Mouse (Mus musculus) CH12.LX (cell line): ENCODE results near the gene Atxn7l1. TPM values are rescaled to one million over a fixed set of nuclear protein-coding genes. Genes with fewer than 3 reads are reported as not detected.

Source experiments
- DNase-seq: peaks from one replicate; pipeline ENCODE4 v3.0.0-alpha.2; 2013; ENCODE audit errors: extremely low read depth
- H3K27ac ChIP-seq: 2 replicates; pipeline ENCODE4 v1.5.1; 2012; ENCODE audit warnings: low read depth, mild to moderate bottlenecking, control low read depth, moderate library complexity; ENCODE audit not compliant: insufficient read depth
- H3K27me3 ChIP-seq: replicated peaks from 2 replicates; pipeline ENCODE3; 2012; ENCODE audit warnings: inconsistent platforms
- H3K36me3 ChIP-seq, 2 experiments: replicated peaks in 1 of 2; 2 replicates each; pipeline versions ENCODE3 to v1.6.1; 2012; ENCODE audit warnings: inconsistent platforms in 1 of 2, low read length in 1 of 2, mild to moderate bottlenecking in 1 of 2, mixed read lengths in 1 of 2, moderate library complexity in 1 of 2; ENCODE audit not compliant: control insufficient read depth in 1 of 2, insufficient read depth in 1 of 2
- H3K4me1 ChIP-seq, 2 experiments: 2 replicates each; pipeline ENCODE4 v1.6.1; 2012; ENCODE audit warnings: inconsistent platforms in 1 of 2, moderate library complexity in 1 of 2; ENCODE audit not compliant: insufficient read depth in 2 of 2, control insufficient read depth in 1 of 2
- H3K4me2 ChIP-seq: 2 replicates; pipeline ENCODE4 v1.6.1; 2012; ENCODE audit warnings: low read depth, mild to moderate bottlenecking, control low read depth; ENCODE audit not compliant: poor library complexity, insufficient read depth, severe bottlenecking
- H3K4me3 ChIP-seq, 3 experiments: fragments of 150-350 bp in 1 of 3; sonication (generic) in 1 of 3; replicated peaks in 1 of 3; 2 replicates each; pipeline versions ENCODE3 to v1.5.1; 2011 to 2012; ENCODE audit warnings: low read depth in 2 of 3, low read length in 2 of 3, mild to moderate bottlenecking in 2 of 3, moderate library complexity in 2 of 3, control low read depth in 1 of 3, improper control_type of control experiment in 1 of 3, inconsistent platforms in 1 of 3, mixed read lengths in 1 of 3; ENCODE audit not compliant: poor library complexity in 1 of 3
- H3K79me2 ChIP-seq: replicated peaks from 2 replicates; pipeline ENCODE4 v1.6.1; 2012; ENCODE audit warnings: mild to moderate bottlenecking, moderate library complexity; ENCODE audit not compliant: control insufficient read depth, poor library complexity, insufficient read depth, severe bottlenecking; ENCODE audit errors: extremely low read depth
- H3K9ac ChIP-seq: 2 replicates; pipeline ENCODE4 v1.6.1; 2012; ENCODE audit warnings: low read depth, mild to moderate bottlenecking, control low read depth, moderate library complexity; ENCODE audit not compliant: insufficient read depth
- H3K9me3 ChIP-seq: replicated peaks from 2 replicates; pipeline ENCODE3; 2012; ENCODE audit warnings: low read length, inconsistent platforms, mixed read lengths
- BHLHE40 ChIP-seq: IDR thresholded peaks from 2 replicates; pipeline ENCODE4 v1.6.1; 2011; ENCODE audit warnings: mild to moderate bottlenecking, low read depth, low read length, improper control_type of control experiment
- CTCF ChIP-seq, 2 experiments: IDR thresholded peaks in 1 of 2; conservative IDR thresholded peaks in 1 of 2; 2 replicates each; pipeline ENCODE4 v1.5.1; 2011 to 2012; ENCODE audit warnings: low read depth in 2 of 2, low read length in 2 of 2, improper control_type of control experiment in 1 of 2, inconsistent platforms in 1 of 2, mild to moderate bottlenecking in 1 of 2, moderate library complexity in 1 of 2
- E2F4 ChIP-seq: IDR thresholded peaks from 2 replicates; pipeline ENCODE4 v1.6.1; 2011; ENCODE audit warnings: low read depth, low read length, improper control_type of control experiment; ENCODE audit not compliant: insufficient replicate concordance
- ELF1 ChIP-seq: IDR thresholded peaks from 2 replicates; pipeline ENCODE4 v1.6.1; 2014; ENCODE audit warnings: low read depth, mild to moderate bottlenecking, inconsistent platforms, low read length, improper control_type of control experiment
- EP300 ChIP-seq: IDR thresholded peaks from 2 replicates; pipeline ENCODE4 v1.6.1; 2011; ENCODE audit warnings: low read length, improper control_type of control experiment
- GABPA ChIP-seq: IDR thresholded peaks from 2 replicates; pipeline ENCODE4 v1.6.1; 2012; ENCODE audit warnings: low read depth, low read length, improper control_type of control experiment, inconsistent platforms; ENCODE audit not compliant: insufficient replicate concordance
- HCFC1 ChIP-seq: IDR thresholded peaks from 2 replicates; pipeline ENCODE4 v1.6.1; 2012; ENCODE audit warnings: low read depth, mild to moderate bottlenecking, inconsistent platforms, low read length, improper control_type of control experiment
- IRF4 ChIP-seq: IDR thresholded peaks from 2 replicates; pipeline ENCODE4 v1.6.1; 2014; ENCODE audit warnings: low read depth, mild to moderate bottlenecking, inconsistent platforms, low read length, improper control_type of control experiment
- JUN ChIP-seq: IDR thresholded peaks from 2 replicates; pipeline ENCODE4 v1.6.1; 2011; ENCODE audit warnings: low read depth, mild to moderate bottlenecking, low read length, improper control_type of control experiment, moderate library complexity; ENCODE audit not compliant: insufficient read depth
- KAT2A ChIP-seq: IDR thresholded peaks from 2 replicates; pipeline ENCODE4 v1.6.1; 2012; ENCODE audit warnings: low read length, improper control_type of control experiment, inconsistent platforms; ENCODE audit not compliant: insufficient replicate concordance
- MAX ChIP-seq: IDR thresholded peaks from 2 replicates; pipeline ENCODE4 v1.6.1; 2011; ENCODE audit warnings: low read length, improper control_type of control experiment
- MAZ ChIP-seq: IDR thresholded peaks from 2 replicates; pipeline ENCODE4 v1.6.1; 2012; ENCODE audit warnings: low read depth, mild to moderate bottlenecking, inconsistent platforms, low read length, improper control_type of control experiment, moderate library complexity
- MEF2A ChIP-seq: IDR thresholded peaks from 2 replicates; pipeline ENCODE4 v1.6.1; 2014; ENCODE audit warnings: low read depth, mild to moderate bottlenecking, inconsistent platforms, low read length, improper control_type of control experiment, borderline replicate concordance
- MXI1 ChIP-seq: IDR thresholded peaks from 2 replicates; pipeline ENCODE4 v1.6.1; 2011; ENCODE audit warnings: mild to moderate bottlenecking, low read depth, low read length, improper control_type of control experiment
- NELFE ChIP-seq: IDR thresholded peaks from 2 replicates; pipeline ENCODE4 v1.6.1; 2011; ENCODE audit warnings: low read depth, low read length, improper control_type of control experiment
- PAX5 ChIP-seq: IDR thresholded peaks from 2 replicates; pipeline ENCODE4 v1.6.1; 2012; ENCODE audit warnings: low read length, inconsistent platforms, mixed read lengths
- POLR2A ChIP-seq: IDR thresholded peaks from 2 replicates; pipeline ENCODE4 v1.6.1; 2011; ENCODE audit warnings: low read depth, mild to moderate bottlenecking, improper control_type of control experiment, low read length
- POLR2AphosphoS2 ChIP-seq: IDR thresholded peaks from 2 replicates; pipeline ENCODE4 v1.6.1; 2011; ENCODE audit warnings: low read depth, low read length, improper control_type of control experiment
- RAD21 ChIP-seq: IDR thresholded peaks from 2 replicates; pipeline ENCODE4 v1.6.1; 2011; ENCODE audit warnings: low read depth, mild to moderate bottlenecking, low read length, improper control_type of control experiment, moderate library complexity
- RCOR1 ChIP-seq: conservative IDR thresholded peaks from 2 replicates; pipeline ENCODE4 v1.6.1; 2012; ENCODE audit warnings: low read depth, mild to moderate bottlenecking, inconsistent platforms, low read length, improper control_type of control experiment
- SIN3A ChIP-seq: IDR thresholded peaks from 2 replicates; pipeline ENCODE4 v1.6.1; 2012; ENCODE audit warnings: low read length, improper control_type of control experiment, inconsistent platforms
- SMC3 ChIP-seq: IDR thresholded peaks from 2 replicates; pipeline ENCODE4 v1.6.1; 2011; ENCODE audit warnings: low read depth, low read length, improper control_type of control experiment
- TCF12 ChIP-seq: IDR thresholded peaks from 2 replicates; pipeline ENCODE4 v1.6.1; 2014; ENCODE audit warnings: low read depth, mild to moderate bottlenecking, inconsistent platforms, low read length, improper control_type of control experiment
- UBTF ChIP-seq: IDR thresholded peaks from 2 replicates; pipeline ENCODE4 v1.6.1; 2012; ENCODE audit warnings: low read depth, mild to moderate bottlenecking, inconsistent platforms, low read length, improper control_type of control experiment, moderate library complexity
- USF1 ChIP-seq: IDR thresholded peaks from 2 replicates; pipeline ENCODE4 v1.6.1; 2014; ENCODE audit warnings: low read depth, mild to moderate bottlenecking, inconsistent platforms, low read length, improper control_type of control experiment
- USF2 ChIP-seq: conservative IDR thresholded peaks from 2 replicates; pipeline ENCODE4 v1.6.1; 2011; ENCODE audit warnings: low read depth, low read length, improper control_type of control experiment
- ZC3H11A ChIP-seq: IDR thresholded peaks from 2 replicates; pipeline ENCODE4 v1.6.1; 2012; ENCODE audit warnings: low read depth, mild to moderate bottlenecking, inconsistent platforms, low read length, improper control_type of control experiment
- ZKSCAN1 ChIP-seq: IDR thresholded peaks from 2 replicates; pipeline ENCODE4 v1.6.1; 2012; ENCODE audit warnings: low read depth, inconsistent platforms, low read length, improper control_type of control experiment, borderline replicate concordance
- ZNF384 ChIP-seq: IDR thresholded peaks from 2 replicates; pipeline ENCODE4 v1.6.1; 2012; ENCODE audit warnings: low read depth, low read length, improper control_type of control experiment, inconsistent platforms
- dilution Hi-C: fragments of 300-500 bp; cut with MboI; formaldehyde crosslinking; loops from 2 replicates; pipeline ENCODE4 v1.14.3; 2020; ENCODE audit warnings: low sequenced_read_pairs; ENCODE audit not compliant: extremely low pct_unique_long_range_greater_than_20kb, extremely low pct_ligation_motif_present
- in situ Hi-C: fragments of 300-500 bp; cut with MboI; formaldehyde crosslinking; loops from 3 replicates; pipeline ENCODE4 v1.14.3; 2019; ENCODE audit warnings: low sequenced_read_pairs, low pct_ligation_motif_present, low pct_unique_long_range_greater_than_20kb, mixed read lengths
- polyA plus RNA-seq: library from polyadenylated mRNA; unstranded; fragments of >175 nt; gene quantifications from 2 replicates; pipeline ENCODE4 v1.2.1, GENCODE M21; 2012; ENCODE audit warnings: low read depth; ENCODE audit not compliant: insufficient read length
- total RNA-seq, 2 experiments: library from RNA; depleted of rRNA; stranded (reverse); fragments of 300-350 nt in 1 of 2; fragments of >200 nt in 1 of 2; gene quantifications; 2 replicates each; pipeline ENCODE4 v1.2.3; 2012 to 2014

Gene Atxn7l1
- total and polyA plus RNA-seq, 3 experiments: 8.6 to 55.7 (median 9.0) TPM

GRCm38 (mm10) chr12:33174171-33174570, 26.7 kb downstream of the Atxn7l1 start:
- dilution Hi-C loops: no loop called here
- H3K27me3 ChIP-seq: no peaks in the 10 kb centered on the region

GRCm38 (mm10) chr12:33174675-33175357, 27.3 kb downstream of the Atxn7l1 start:
- Histone ChIP-seq H3K27me3 (no peaks in the 10 kb centered on the region), H3K36me3 (peaks cover 0 to 34% of the 10 kb centered on the region in 2 experiments), H3K4me1 (peaks cover 51 to 96% of the 10 kb centered on the region in 2 experiments), H3K27ac (peak overlapping the region; percentile 96), H3K9me3 (no peaks in the 10 kb centered on the region), H3K4me2 (peak overlapping the region; percentile 89), H3K4me3 (peak overlapping the region in 2 of 3 experiments; percentile 7 to 25), H3K79me2 (peaks cover 58% of the 10 kb centered on the region), H3K9ac (peak overlapping the region; percentile 68; the same call in 1 of the 2 replicates)
- dilution Hi-C loops (no loop called here), in situ Hi-C loops (no loop called here)
- no peak for DNase-seq
- TF ChIP-seq ZNF384 (no peak), POLR2A (0 out of 2 replicates have a peak, but pooled peaks have one; percentile 26), RCOR1 (peak; percentile 69; the same call in 1 of the 2 replicates), ZC3H11A (no peak), KAT2A (no peak), NELFE (no peak), RAD21 (no peak; the same call in 1 of the 2 replicates), TCF12 (no peak), MAZ (0 out of 2 replicates have a peak, but pooled peaks have one; percentile 35), MXI1 (peak; percentile 64; the same call in 1 of the 2 replicates), SIN3A (peak; percentile 21; the same call in 1 of the 2 replicates), SMC3 (no peak), BHLHE40 (peak; percentile 58; the same call in 1 of the 2 replicates), MAX (peak; percentile 68), MEF2A (peak; percentile 12; the same call in 1 of the 2 replicates), ZKSCAN1 (no peak), EP300 (no peak), JUN (no peak), GABPA (no peak), ELF1 (no peak), USF1 (peak; percentile 60), USF2 (peak; percentile 61), E2F4 (no peak), CTCF (conservative IDR thresholded peaks at IDR 0.05 in 1 of 2, IDR thresholded peaks at IDR 0.05 in 1 of 2; ENCODE audit: low read depth in 2 of 2, low read length in 2 of 2) (peak in 1 of 2 experiments; percentile 15; a peak in 1 of 4 replicates), PAX5 (no peak)

More at GRCm38 (mm10) chr12:33174171-33174570, 26.7 kb downstream of the Atxn7l1 start:
- in situ Hi-C loops: no loop called here
- peak; percentile 69 for DNase-seq
- peaks cover 56% of the 10 kb centered on the region for H3K79me2 ChIP-seq
- TF ChIP-seq RAD21: no peak; the same call in 1 of the 2 replicates
- TF ChIP-seq ZNF384: no peak
- no peak for TF ChIP-seq ZC3H11A
- 0 out of 2 replicates have a peak, but pooled peaks have one; percentile 42 for TF ChIP-seq NELFE
- peak; percentile 59; the same call in 1 of the 2 replicates for TF ChIP-seq MEF2A
- TF ChIP-seq ELF1: peak; percentile 93
- no peak for TF ChIP-seq SMC3
- peak; percentile 55; the same call in 1 of the 2 replicates for TF ChIP-seq POLR2AphosphoS2
- peak; percentile 25; the same call in 1 of the 2 replicates for TF ChIP-seq HCFC1
- TF ChIP-seq TCF12: peak; percentile 61; the same call in 1 of the 2 replicates
- peak; percentile 71 for TF ChIP-seq IRF4
- TF ChIP-seq POLR2A: 0 out of 2 replicates have a peak, but pooled peaks have one; percentile 26
- peak; percentile 22; the same call in 1 of the 2 replicates for TF ChIP-seq UBTF
- TF ChIP-seq, all 38 proteins: peak for 9
- H3K4me1 ChIP-seq: peaks cover 54 to 96% of the 10 kb centered on the region in 2 experiments
- peak overlapping the region in 1 of 3 experiments; percentile 21 for H3K4me3 ChIP-seq
- peak overlapping the region; percentile 53 for H3K9ac ChIP-seq
- H3K27ac ChIP-seq: peak overlapping the region; percentile 96
- peak overlapping the region; percentile 89 for H3K4me2 ChIP-seq
- peaks cover 0 to 28% of the 10 kb centered on the region in 2 experiments for H3K36me3 ChIP-seq
- H3K9me3 ChIP-seq: no peaks in the 10 kb centered on the region
